Mouse (Mus musculus) adrenal gland, postnatal 14 days (tissue): ENCODE data around the gene Dtx2. TPM values are rescaled to one million over a fixed set of nuclear protein-coding genes. Genes with fewer than 3 reads are reported as not detected.
A peak's percentile ranks its signal among the peaks of the same experiment; 100 is the strongest.

ENCODE experiments used
- DNase-seq: peaks from one replicate; pipeline ENCODE4 v3.0.0; 2021; ENCODE audit warnings: mixed read lengths
- total RNA-seq: library from RNA; stranded (reverse); gene quantifications from 2 replicates; pipeline ENCODE4 v1.2.3, GENCODE M21; 2021

The Dtx2 gene
- total RNA-seq, 1 experiment from 2014 or later: 15.5 TPM

DNA sequence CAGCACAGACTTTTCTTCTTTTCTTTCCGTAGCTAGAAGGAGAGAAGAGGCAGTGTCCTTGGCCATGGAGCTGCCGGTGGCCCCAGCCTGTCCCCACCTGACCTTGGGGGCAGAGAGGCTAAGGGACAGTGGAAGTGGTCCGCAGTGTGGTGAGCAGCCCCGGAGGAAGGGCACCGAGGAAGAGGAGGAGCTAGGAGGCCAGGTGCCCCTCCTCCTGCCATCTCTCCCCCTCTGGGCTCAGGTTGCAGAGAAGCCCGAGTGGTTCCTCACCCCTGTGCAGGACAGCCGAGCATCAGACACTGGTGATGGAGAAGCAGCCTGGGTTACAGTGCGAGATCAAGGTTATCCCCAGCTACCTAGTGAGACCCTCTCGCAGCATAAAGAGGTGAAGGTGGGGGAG, 20.2 kb upstream of the Dtx2 start, which contains the start of gene Ssc4d:
Gene Ssc4d, minus strand, starts transcription at position 167 of the 400 bp plus-strand sequence.
- DNase-seq: no peak

DNA sequence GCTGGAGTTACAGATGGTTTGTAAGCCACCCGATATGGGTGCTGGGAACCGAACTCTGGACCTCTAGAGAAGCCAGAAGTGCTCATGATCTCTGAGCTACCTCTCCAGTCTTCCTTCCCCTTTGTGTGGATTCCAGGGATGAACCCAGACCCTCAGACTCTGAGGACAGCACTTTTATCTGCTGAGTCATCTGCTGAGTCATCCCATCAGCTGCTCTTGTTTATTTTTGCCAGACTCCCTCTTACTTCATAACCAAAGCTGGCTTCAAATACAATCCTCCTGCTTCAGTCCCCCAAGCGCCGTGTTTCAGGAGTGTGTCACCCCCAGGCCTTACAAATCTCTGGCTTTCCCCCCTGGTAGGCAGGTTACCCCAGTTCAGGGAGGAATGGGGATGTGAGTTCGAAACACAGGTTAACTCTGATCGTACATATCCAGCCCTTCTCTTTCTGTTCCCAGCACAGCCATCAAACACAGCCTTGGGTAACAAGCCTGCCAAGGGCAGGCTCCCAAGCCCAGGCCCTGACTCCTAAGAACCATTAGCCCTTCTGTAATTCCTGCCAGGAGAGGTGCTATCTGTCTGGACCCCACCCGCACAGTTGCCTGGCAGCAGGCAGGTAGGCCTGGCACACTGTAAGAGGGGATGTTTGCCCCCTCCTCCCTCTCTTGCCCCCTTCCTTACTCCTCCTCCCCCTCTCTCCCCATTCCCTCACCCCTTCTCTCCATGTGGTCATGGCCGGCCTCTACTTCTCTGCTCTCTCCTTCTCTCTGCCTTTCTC, 18.5 kb upstream of the Dtx2 start:
- DNase-seq: peak; percentile 49

DNA sequence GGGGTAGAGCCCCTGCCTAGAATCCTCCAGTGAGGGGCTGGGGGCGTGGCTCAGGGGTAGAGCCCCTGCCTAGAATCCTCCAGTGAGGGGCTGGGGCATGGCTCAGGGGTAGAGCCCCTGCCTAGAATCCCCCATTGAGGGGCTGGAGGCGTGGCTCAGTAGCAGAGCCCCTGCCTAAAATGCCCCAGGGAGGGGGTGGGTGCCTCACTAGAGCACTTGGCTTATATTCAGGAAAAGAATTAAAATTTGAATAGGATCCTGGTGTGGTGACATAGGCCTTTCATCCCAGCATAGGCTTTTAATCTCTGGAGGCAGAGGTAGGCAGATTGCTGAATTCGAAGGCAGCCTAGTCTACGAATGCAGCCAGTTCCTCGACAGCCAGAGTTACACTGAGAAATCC, 15.2 kb upstream of the Dtx2 start:
- no peak for DNase-seq

DNA sequence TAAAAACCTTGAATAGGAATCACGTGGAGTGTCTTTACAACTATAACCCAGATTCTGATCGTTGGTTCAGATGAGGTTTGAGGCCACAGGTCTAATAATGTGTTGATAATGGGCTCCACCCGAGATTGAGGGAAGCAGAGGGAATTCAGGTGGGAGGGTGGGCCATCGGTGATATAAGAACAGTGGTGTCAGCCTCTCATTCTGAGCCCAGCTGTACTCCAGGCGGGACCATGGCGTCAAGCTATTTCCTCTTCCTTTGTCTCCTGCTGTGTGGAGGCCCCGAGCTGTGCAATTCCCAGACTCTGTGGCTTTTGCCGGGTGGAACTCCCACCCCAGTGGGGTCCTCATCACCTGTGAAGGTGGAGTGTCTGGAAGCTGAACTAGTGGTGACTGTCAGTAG, 14.7 kb upstream of the Dtx2 start, which contains the start of gene Zp3:
Gene Zp3, plus strand, starts transcription at position 196 of the 400 bp plus-strand sequence.
- no peak for DNase-seq

DNA sequence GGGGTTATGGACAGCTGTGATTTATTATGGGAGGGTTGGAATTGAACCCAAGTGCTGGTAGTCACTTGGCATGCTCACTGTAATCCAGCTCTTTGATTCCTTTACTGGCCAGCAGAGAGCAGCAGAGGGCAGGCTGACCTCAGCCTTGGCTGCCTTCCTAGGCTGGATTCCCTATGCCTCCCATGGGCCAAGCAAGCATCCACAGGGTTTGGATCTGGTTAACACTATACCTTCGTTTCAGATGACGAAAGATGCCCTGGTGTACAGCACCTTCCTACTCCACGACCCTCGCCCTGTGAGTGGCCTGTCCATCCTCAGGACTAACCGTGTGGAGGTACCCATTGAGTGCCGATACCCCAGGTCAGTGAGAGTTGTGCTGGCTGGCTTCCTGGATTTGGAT, 12.2 kb upstream of the Dtx2 start:
- DNase-seq: peak; percentile 78

DNA sequence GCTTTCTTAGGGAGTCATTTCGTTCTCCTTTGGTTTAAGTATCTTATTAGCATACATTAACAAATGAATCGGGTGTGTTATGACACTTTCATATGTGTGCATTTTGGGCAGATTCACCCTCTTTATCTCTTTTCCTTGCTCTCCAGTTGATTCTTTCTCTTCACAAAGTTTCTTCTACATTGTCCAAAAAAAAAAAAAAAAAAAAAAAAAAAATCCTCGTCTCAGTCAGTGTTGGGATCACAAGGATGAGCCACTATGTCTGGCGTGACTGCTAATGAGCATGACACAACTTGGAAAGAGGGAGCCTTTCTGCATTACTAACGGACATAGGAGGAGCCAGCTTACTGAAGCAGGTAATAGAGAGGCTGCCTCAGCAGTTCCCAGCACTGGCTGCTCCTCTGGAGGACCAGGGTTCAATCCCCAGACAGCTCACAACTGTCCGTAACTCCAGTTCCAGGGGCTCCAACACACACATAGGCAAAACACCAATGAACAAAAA, 10.0 kb upstream of the Dtx2 start:
- no peak for DNase-seq

DNA sequence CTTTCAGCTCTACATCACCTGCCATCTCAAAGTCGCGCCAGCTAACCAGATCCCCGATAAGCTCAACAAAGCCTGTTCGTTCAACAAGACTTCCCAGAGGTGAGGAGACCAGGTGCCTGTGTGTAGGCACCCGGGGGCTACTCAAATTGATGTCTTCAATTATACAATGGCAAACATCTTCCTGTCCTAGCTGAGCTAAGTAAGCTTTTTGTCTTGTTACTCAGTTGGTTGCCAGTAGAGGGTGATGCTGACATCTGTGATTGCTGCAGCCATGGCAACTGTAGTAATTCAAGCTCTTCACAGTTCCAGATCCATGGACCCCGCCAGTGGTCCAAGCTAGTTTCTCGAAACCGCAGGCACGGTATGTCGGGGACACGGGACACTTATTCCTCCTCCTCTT, 7.4 kb upstream of the Dtx2 start:
- DNase-seq: peak; percentile 45

DNA sequence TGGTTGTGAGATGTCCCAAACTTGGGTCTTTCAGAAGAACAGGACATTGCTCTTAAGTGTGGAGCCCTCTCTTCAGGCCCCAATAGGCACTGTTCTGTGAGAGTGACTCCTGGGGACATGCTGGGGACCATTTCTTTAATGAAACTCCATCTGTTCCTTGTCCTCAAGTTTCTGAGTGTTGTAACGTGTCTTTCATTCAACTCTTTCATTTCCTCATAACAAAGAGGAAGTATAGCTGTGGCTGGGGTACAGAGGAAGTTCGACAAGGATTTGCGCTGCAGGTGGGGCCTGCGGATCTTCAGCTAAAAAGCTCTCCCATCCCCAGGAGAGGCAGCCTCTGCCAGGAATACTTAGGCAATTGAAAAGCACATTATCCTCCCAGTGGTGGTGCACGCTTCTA, 4.0 kb upstream of the Dtx2 start:
- DNase-seq: no peak

DNA sequence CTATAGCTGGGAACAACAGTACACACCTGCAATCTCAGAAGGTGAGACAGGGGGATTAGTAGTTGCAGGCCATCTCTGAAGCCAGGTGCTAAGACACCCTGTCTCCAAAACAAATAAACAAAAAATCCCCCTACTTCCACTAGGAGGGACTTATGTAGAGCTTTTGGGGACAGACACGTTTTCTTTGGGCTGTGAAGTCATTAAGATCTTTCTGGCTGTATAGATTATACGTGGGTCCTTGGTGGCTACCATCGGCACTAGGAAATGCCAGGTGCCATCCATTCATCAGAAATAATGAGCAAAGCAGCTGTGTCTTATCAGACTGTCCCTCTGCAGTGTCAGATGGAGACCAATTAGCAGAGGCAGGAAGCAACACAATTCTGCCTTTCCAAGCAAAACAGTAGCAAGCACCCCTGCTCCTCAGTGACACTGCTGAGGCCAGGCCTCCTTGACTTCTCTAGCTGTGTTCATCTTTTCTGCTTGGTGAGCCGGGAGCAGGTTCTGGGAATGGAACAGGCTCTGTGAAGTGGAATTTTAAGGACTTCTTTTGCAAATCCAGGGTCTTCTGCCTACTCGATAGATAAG, 1.1 kb upstream of the Dtx2 start:
- no peak for DNase-seq

DNA sequence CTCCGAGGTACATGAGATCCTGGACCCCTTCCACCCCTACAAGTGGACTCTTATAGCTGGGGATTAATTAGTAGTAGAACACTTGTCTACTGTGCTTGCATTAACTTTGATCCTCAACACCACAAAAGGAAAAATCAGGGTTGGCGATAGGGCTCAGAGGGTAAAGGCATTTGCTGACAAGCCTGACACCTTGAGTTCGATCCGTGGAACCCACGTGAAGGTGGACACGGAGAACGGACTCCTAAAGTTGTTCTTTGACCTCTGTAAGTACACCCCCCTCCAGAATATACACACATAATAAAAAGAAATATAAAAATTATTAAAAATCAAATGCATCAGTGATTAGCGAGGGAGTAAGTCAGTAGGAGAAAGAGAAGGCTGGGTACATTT, 270 bp upstream of the Dtx2 start:
- DNase-seq: no peak

DNA sequence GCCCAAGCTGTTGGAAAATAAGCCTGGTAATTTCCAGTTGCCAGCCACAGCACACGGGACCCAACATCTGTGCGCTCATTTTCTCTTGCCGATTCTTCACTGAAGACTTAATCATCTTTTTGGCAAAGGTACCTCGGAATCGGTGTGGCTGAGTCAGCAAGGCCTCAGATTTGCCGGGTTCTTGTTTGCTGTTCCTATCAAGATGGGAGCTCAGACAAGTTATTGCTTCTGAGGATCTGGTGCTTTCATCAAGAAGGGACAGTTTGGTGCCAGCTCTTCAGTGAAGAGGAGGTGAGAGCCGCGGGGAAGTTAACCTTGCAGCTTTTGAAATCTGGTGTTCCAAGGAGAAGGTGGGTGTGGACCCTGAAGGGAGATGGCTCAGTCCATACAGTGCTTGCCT, 1.6 kb downstream of the Dtx2 start:
- peak; percentile 40 for DNase-seq

DNA sequence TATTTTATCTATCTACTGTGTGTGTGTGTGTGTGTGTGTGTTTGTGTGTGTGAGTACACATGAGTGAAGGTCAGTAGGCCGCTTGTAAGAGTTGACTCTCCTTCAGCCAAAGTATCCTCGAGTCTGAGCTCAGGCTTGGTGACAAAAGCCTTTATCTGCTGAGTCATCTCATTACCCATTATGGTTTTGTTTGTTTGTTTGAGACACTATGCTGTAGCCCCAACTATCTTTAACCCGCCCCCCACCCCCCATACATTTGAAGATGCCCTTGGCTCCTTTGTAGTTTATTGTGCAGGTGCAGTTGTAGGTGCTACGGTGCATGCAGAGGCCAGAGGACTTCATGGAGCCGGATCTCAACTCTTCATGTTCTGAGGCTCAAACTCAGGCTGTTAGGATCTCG, 6.6 kb downstream of the Dtx2 start:
- no peak for DNase-seq

DNA sequence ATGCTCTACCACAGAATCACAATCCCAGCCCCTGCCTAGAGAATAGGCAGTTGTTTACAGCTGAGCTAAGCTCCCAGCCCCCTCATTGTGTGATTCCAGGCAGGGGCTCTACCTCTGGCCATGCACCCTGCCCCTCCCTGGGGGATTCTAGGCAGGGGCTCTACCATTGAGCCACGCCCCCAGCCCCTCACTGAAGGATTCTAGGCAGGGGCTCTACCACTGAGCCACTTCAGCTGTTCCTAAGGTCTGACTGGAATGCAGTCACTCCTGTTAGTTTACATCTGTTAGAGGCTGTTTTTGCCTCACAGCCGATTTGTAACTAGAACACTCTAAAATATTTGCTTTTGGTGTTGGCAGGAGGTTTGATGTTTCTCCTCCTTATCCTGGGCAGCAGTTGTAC, 7.7 kb downstream of the Dtx2 start:
- DNase-seq: no peak

DNA sequence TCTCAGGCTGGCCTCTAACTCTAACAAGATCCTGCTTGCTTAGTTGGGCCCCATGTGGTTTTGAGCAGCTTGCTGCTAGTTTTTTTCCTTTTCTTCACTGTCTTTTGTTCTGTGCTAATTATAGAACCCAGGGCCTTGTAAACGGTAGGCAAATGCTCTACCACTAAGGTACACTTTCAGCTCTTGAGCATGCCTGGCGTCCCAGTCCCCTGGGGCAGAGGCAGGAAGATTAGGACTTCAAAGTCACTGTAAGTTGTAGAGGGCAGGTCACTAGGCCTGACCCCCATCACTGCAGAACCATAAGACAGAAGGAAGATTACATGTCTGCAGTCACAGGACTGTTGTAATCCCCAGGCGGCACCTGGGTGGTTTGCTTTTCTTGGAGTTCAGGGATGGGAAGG, 8.2 kb downstream of the Dtx2 start:
- DNase-seq: no peak

DNA sequence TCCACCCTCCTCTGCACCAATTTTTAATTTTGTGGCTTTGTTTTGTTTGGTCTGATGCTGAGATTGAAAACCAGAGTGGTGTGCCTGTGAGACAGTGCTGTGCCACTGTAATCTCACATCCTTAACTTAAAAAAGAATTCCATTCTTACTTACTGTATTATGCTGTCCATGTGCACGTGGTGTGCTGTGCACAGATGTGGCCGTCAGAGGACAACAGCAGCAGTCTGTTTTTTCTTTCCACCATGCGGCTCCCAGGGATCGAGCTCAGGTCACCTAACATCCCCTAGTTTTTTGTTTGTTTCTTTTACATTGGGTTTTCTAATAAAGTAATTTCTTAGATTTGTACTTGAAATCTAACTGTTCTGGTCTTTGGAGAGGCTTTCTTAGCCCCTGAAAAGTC, 9.9 kb downstream of the Dtx2 start:
- DNase-seq: no peak

DNA sequence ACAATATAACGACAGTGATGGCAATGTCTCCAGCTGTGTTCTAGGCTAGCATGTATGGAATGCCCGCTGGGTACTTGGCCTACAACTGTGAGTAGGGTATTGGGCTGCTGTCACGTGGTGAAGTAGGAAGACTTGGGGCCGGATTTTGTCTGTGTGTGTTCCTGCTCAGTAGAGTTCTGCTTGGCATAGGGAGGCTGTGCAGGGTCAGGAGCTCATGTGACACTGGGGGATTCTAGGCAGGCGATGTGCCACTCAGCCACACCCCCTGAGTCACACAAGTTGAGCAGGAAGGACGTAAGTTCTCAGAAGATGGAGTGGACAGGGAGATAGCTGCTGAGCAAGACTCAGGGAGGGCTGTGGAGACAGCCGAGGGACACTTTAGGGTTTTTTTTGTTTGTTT, 13.1 kb downstream of the Dtx2 start:
- peak; percentile 61 for DNase-seq

DNA sequence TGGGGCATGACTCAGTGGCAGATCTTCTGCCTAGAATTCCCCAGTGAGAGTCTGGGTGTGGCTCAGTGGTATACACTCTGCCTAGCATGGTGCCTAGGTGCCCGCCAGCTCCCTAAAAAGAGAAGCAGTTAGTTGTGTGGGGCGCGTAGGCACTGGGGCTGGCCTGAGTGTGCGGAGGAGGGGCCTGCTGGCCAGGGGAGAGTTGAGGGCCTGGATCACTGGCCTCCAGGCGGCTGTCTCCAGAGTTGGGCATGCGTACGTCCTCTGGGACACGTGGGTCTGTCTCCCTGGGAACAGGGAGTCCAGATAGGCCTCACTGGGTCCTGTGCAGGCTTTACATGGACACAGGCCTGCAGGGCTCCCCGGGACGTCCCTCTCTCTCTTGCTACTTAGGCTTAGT, 20.3 kb downstream of the Dtx2 start:
- DNase-seq: peak; percentile 57

DNA sequence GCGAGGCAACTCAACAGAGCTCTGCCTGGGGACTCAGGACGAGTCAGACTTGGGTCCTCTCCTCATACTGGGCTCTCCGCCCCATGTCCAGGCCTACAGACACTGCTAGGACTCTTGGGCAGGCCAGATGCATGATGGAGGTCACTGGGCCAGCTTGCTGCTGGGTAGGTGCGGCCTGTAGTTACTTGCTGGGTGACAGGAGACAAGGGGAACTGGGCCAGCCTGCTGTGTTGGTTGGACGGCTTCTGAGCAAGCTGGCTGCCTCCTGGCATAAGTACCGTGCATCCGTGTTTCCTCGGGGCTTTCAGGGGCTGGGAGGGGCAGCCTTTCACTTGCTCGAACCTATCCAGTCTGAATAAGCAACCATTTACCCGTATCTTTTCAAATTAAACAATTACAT, 21.0 kb downstream of the Dtx2 start:
- peak; percentile 44 for DNase-seq

DNA sequence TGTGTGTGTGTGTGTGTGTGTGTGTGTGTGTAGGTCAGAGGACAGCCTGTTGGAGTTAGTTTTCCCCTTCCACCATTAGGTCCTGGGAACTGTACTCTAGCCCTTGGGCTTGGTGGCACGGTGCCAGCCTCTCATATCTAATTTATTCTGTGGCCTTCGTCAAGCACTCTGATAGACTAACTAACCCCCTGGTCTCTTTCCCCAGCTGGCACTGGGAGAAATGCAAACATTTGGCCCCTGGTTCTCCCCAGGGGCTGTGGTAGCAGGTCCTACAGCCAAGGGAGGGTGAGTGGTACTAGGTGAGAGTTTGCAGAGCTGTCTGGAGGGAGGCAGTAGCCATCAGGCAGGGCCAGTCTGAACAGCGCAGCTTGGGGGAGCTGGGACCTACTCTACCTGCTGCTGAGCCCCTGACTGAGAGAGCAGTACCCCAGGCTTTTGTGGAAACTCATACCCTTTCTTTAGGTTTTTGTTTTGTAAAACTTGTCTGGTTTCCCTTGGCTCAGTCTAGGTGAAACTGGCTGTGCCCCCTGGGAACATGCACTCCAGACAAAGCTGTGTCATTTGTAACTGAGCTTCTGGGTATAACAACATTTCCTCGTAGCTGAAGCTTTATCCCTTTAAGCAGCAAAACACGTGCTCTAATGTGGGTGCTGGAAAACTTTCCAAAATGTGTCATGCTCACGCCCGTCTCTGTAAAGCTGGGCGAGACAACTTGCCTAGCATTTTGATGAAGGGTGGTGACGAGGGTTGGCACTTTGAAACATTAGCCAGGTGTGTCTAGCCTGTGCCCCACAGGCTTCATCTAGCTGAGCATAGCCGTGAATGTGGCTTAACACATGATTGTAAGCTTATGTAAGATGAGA, 21.6 kb downstream of the Dtx2 start:
- DNase-seq: peak; percentile 75

DNA sequence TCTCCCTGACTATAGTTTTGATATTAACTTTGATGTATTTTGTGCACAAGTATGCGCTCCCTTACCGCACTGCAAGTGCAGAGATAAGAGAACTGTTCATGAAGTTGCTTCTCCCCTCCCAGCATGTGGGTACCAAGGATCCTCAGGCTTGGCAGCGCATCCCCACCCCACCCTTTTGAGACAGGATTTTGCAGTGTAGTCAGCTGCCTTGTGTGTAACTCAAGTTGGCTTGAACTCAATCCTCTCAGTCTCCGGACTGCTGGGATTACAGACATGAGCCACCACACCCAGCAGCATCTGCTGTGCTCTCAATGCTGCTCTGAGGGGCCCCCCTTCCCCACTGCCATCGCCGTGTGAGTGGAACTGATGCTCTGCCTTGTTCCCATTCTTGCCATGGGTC, 22.7 kb downstream of the Dtx2 start:
- DNase-seq: no peak

DNA sequence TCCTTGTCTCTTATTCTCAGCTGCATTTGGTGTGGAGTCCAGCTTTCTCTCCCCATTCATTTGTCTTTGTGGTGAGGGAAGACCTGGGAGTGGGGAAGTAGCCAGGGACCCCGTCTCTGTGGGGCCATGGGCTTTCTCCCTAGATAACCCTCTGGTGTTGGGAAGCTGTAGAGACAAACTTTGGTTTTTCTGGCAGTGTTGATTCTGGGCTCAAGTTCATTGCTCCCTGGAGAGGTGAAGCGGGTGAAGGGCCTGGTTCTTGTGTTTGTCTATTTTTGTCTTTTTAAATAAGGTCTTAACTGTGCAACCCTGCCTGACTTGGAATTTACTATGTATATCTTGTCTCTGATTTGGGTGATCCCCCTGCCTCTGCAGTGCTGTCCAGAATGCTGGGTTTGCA, 24.1 kb downstream of the Dtx2 start:
- peak; percentile 29 for DNase-seq

DNA sequence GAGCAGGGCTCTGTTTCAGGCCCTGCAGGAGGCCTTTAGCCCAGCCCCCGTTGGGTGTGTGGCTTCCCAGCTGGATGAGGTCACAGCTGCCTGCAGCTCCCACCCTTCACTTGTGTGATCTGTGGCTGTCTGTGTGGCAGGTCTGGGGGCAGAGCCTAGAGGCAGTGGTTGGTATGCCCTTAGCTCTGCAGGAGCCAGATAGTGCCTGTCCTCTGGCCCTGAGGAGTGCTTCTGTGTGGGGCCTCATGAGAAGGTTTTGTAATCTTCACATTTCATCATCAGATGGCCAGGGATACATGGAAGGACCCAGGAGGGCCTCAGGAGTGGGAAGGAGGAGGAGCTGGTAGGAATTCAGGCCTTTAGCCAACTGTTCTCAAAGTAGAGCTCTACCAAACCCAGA, 25.3 kb downstream of the Dtx2 start:
- peak; percentile 39 for DNase-seq

DNA sequence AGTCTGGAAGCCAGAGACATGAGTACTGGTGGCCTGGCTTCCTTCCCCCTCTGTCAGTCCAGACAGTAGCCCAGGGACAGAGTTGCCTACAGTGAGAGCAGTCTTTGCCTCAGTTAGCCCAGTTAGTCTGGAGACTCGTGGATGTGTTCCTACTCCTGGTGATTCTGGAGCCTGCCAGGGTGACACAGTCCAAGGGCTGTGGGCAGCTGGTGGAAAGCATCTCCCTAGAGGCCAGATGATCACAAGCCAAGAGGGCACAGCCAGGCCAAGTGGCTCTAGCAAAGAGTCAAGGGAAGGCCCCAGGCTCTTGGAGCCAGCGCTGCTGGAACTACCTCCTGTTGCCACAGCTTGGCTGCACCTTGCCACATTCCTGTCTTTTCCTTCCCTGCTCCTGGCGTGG, 31.1 kb downstream of the Dtx2 start:
- peak; percentile 76 for DNase-seq
